Mouse (Mus musculus) E14TG2a.4 (cell line): ENCODE results near the gene Nudt8.
"Not testable (repeated sequence)": the region's sequence is repeated elsewhere in the genome, so short reads cannot be mapped to it uniquely, and the experiment has no call there.

Source experiments
- H3K27me3 ChIP-seq: 2 replicates; pipeline ENCODE4 v1.6.1; 2014; ENCODE audit warnings: low read length, control low read depth; ENCODE audit not compliant: insufficient read depth
- H3K36me3 ChIP-seq: 2 replicates; pipeline ENCODE4 v1.6.1; 2014; ENCODE audit warnings: low read length, control low read depth; ENCODE audit not compliant: insufficient read depth
- H3K4me1 ChIP-seq: replicated peaks from 2 replicates; pipeline ENCODE4 v1.6.1; 2014; ENCODE audit warnings: low read depth, low read length, control low read depth
- H3K4me3 ChIP-seq: replicated peaks from 2 replicates; pipeline ENCODE4 v1.5.1; 2014; ENCODE audit warnings: mild to moderate bottlenecking, low read length
- H3K9me3 ChIP-seq: 2 replicates; pipeline ENCODE4 v1.6.1; 2014; ENCODE audit warnings: low read length, control low read depth
- CTCF ChIP-seq: conservative IDR thresholded peaks from 2 replicates; pipeline ENCODE4 v1.5.1; 2014; ENCODE audit warnings: low read length
- NANOG ChIP-seq: IDR thresholded peaks from 2 replicates; pipeline ENCODE4 v1.6.1; 2014; ENCODE audit warnings: borderline replicate concordance, low read length, mixed read lengths
- POU5F1 ChIP-seq: IDR thresholded peaks from 2 replicates; pipeline ENCODE4 v1.6.1; 2014; ENCODE audit warnings: low read length, borderline replicate concordance

The Nudt8 gene

GRCm38 (mm10) chr19:3962469-3962868 is 37.9 kb upstream of the Nudt8 start:
- no peaks in the 10 kb centered on the region for H3K4me1 ChIP-seq
- TF ChIP-seq NANOG: no peak
- TF ChIP-seq CTCF: peak; percentile 41
- H3K9me3 ChIP-seq: no peaks in the 10 kb centered on the region
- no peaks in the 10 kb centered on the region for H3K36me3 ChIP-seq
- H3K27me3 ChIP-seq: peaks cover 5% of the 10 kb centered on the region; the same call in 1 of the 2 replicates
- H3K4me3 ChIP-seq: no peak overlapping the region

- no peaks in the 10 kb centered on the region for H3K36me3 ChIP-seq
- H3K27me3 ChIP-seq: no peaks in the 10 kb centered on the region
- no peak for TF ChIP-seq CTCF
- TF ChIP-seq NANOG: no peak
- no peak for TF ChIP-seq POU5F1
- no peaks in the 10 kb centered on the region for H3K9me3 ChIP-seq
- H3K4me3 ChIP-seq: no peak overlapping the region
- H3K4me1 ChIP-seq: no peaks in the 10 kb centered on the region
Measured at GRCm38 (mm10) chr19:3964030-3964429, 36.4 kb upstream of the Nudt8 start.

- Histone ChIP-seq H3K4me3 (no peak overlapping the region), H3K9me3 (no peaks in the 10 kb centered on the region), H3K27me3 (peaks cover 6% of the 10 kb centered on the region; the same call in 1 of the 2 replicates), H3K4me1 (peaks cover 6% of the 10 kb centered on the region; the same call in 1 of the 2 replicates), H3K36me3 (no peaks in the 10 kb centered on the region)
- no peak for TF ChIP-seq NANOG
- no peak for TF ChIP-seq POU5F1
- TF ChIP-seq CTCF: no peak; the same call in 1 of the 2 replicates
Measured at GRCm38 (mm10) chr19:3966330-3967075, 33.9 kb upstream of the Nudt8 start.

- Histone ChIP-seq H3K9me3 (no peaks in the 10 kb centered on the region), H3K36me3 (no peaks in the 10 kb centered on the region), H3K4me3 (no peak overlapping the region), H3K27me3 (peaks cover 6% of the 10 kb centered on the region; the same call in 1 of the 2 replicates), H3K4me1 (peaks cover 11% of the 10 kb centered on the region)
- TF ChIP-seq POU5F1: no peak
- no peak for TF ChIP-seq CTCF
- TF ChIP-seq NANOG: no peak
Measured at GRCm38 (mm10) chr19:3967258-3967657, 33.1 kb upstream of the Nudt8 start.

- H3K27me3 ChIP-seq: peaks cover 8% of the 10 kb centered on the region; the same call in 1 of the 2 replicates
- no peaks in the 10 kb centered on the region for H3K9me3 ChIP-seq
- TF ChIP-seq NANOG (no peak), POU5F1 (no peak), CTCF (no peak)
- peaks cover 23% of the 10 kb centered on the region for H3K4me1 ChIP-seq
- no peaks in the 10 kb centered on the region for H3K36me3 ChIP-seq
- peak within 1 kb of the TSS; percentile 37; the same call in 1 of the 2 replicates for H3K4me3 ChIP-seq
Measured at GRCm38 (mm10) chr19:3972229-3972628, 28.2 kb upstream of the Nudt8 start, which contains the start of gene Aldh3b2. Gene Aldh3b2 (plus strand): TSS chr19:3972328.

GRCm38 (mm10) chr19:3974608-3975007 is 25.8 kb upstream of the Nudt8 start:
- H3K4me3 ChIP-seq, H3K9me3 ChIP-seq, H3K36me3 ChIP-seq, H3K27me3 ChIP-seq: not testable (repeated sequence)
- peaks cover 20% of the 10 kb centered on the region for H3K4me1 ChIP-seq

GRCm38 (mm10) chr19:3975866-3976265 is 24.5 kb upstream of the Nudt8 start:
- TF ChIP-seq NANOG: no peak
- no peak for TF ChIP-seq POU5F1
- TF ChIP-seq CTCF: no peak
- Histone ChIP-seq H3K9me3 (no peaks in the 10 kb centered on the region), H3K4me3 (no peak overlapping the region), H3K27me3 (0 out of 2 replicates have a peak, but pooled peaks cover 2% of the 10 kb centered on the region), H3K36me3 (no peaks in the 10 kb centered on the region), H3K4me1 (peaks cover 27% of the 10 kb centered on the region)

- Histone ChIP-seq H3K4me1 (peaks cover 38% of the 10 kb centered on the region), H3K4me3 (no peak overlapping the region), H3K27me3 (no peaks in the 10 kb centered on the region), H3K36me3 (no peaks in the 10 kb centered on the region), H3K9me3 (no peaks in the 10 kb centered on the region)
- TF ChIP-seq NANOG: no peak
- TF ChIP-seq CTCF: peak; percentile 95
- TF ChIP-seq POU5F1: no peak
Measured at GRCm38 (mm10) chr19:3980309-3980708, 20.1 kb upstream of the Nudt8 start.

- Histone ChIP-seq H3K4me1 (peaks cover 44% of the 10 kb centered on the region), H3K9me3 (no peaks in the 10 kb centered on the region), H3K36me3 (no peaks in the 10 kb centered on the region), H3K4me3 (no peak overlapping the region), H3K27me3 (no peaks in the 10 kb centered on the region)
- TF ChIP-seq CTCF (no peak), POU5F1 (no peak), NANOG (no peak)
Measured at GRCm38 (mm10) chr19:3980917-3981316, 19.5 kb upstream of the Nudt8 start.
